Mouse (Mus musculus) lung, embryonic 15.5 days (tissue): ENCODE results near the gene Mis18bp1. TPM values are rescaled to one million over a fixed set of nuclear protein-coding genes. Genes with fewer than 3 reads are reported as not detected.
"Not testable (repeated sequence)": the region's sequence is repeated elsewhere in the genome, so short reads cannot be mapped to it uniquely, and the experiment has no call there.

Experiments
- ATAC-seq: fragments of 200-750 bp; cut with Nextera tagmentation; 2 replicates; pipeline ENCODE4 v1.8.0; 2017; ENCODE audit warnings: moderate number of reproducible peaks, borderline replicate concordance; ENCODE audit not compliant: low FRiP score, low TSS enrichment; ENCODE audit errors: extremely low read depth
- H3K27ac ChIP-seq: fragments of 300-500 bp; sonication (generic); 2 replicates; pipeline ENCODE4 v1.5.1; 2015; ENCODE audit warnings: moderate library complexity, mild to moderate bottlenecking, inconsistent platforms
- H3K27me3 ChIP-seq: fragments of 300-500 bp; sonication (generic); 2 replicates; pipeline ENCODE4 v1.6.1; 2015; ENCODE audit warnings: inconsistent platforms
- H3K36me3 ChIP-seq: fragments of 300-500 bp; sonication (generic); 2 replicates; pipeline ENCODE4 v1.6.1; 2015; ENCODE audit warnings: inconsistent platforms
- H3K4me1 ChIP-seq: fragments of 300-500 bp; sonication (generic); 2 replicates; pipeline ENCODE4 v1.6.1; 2015; ENCODE audit warnings: inconsistent platforms
- H3K4me2 ChIP-seq: fragments of 300-500 bp; sonication (generic); 2 replicates; pipeline ENCODE4 v1.6.1; 2015; ENCODE audit warnings: inconsistent platforms, mild to moderate bottlenecking, moderate library complexity
- H3K4me3 ChIP-seq: fragments of 300-500 bp; sonication (generic); 2 replicates; pipeline ENCODE4 v1.5.1; 2015; ENCODE audit warnings: mild to moderate bottlenecking, inconsistent platforms
- H3K9ac ChIP-seq: fragments of 300-500 bp; sonication (generic); 2 replicates; pipeline ENCODE4 v1.6.1; 2015; ENCODE audit warnings: inconsistent platforms
- H3K9me3 ChIP-seq: fragments of 300-500 bp; sonication (generic); 2 replicates; pipeline ENCODE4 v1.6.1; 2016; ENCODE audit warnings: inconsistent platforms
- whole genome bisulfite sequencing: fragments of 180-500 bp; shearing (Covaris S2); methylation state at CpG from one replicate; pipeline ENCODE4 v1.1.7; 2015; 5-methylcytosine and 5-hydroxymethylcytosine counted together
- polyA plus RNA-seq: library from polyadenylated mRNA; unstranded; fragments of >200 nt; fragmentation: Nextera tagmentation; extraction: Ambion mirVana; gene quantifications from 2 replicates; pipeline ENCODE4 v1.2.1, GENCODE M21; 2015

The Mis18bp1 gene
- polyA plus RNA-seq, 1 experiment from 2014 or later, result 72.9 TPM

GRCm38 (mm10) chr12:65114978-65115377 is 57.4 kb downstream of the Mis18bp1 start:
- H3K4me1 ChIP-seq, H3K9ac ChIP-seq, H3K27me3 ChIP-seq, H3K4me3 ChIP-seq, ATAC-seq, H3K27ac ChIP-seq, H3K4me2 ChIP-seq, H3K9me3 ChIP-seq: not testable (repeated sequence)
- H3K36me3 ChIP-seq, result peaks cover 25% of the 10 kb centered on the region; the same call in 1 of the 2 replicates
- 79% methylated on average over 3 of the region's 3 CpGs for WGBS

- H3K4me3 ChIP-seq, result no peak overlapping the region
- no peak overlapping the region for H3K9ac ChIP-seq
- no peaks in the 10 kb centered on the region for H3K4me1 ChIP-seq
- no peaks in the 10 kb centered on the region for H3K27me3 ChIP-seq
- H3K4me2 ChIP-seq, result no peak overlapping the region
- no peak overlapping the region for H3K27ac ChIP-seq
- H3K9me3 ChIP-seq, result no peaks in the 10 kb centered on the region
- ATAC-seq, result no peak
- peaks cover 18% of the 10 kb centered on the region; the same call in 1 of the 2 replicates for H3K36me3 ChIP-seq
- 90% methylated on average over 4 of the region's 4 CpGs for WGBS
Observed at GRCm38 (mm10) chr12:65113925-65114324, 58.5 kb downstream of the Mis18bp1 start.

- Histone ChIP-seq H3K4me2 (no peak overlapping the region), H3K27ac (no peak overlapping the region), H3K9ac (no peak overlapping the region), H3K9me3 (no peaks in the 10 kb centered on the region), H3K36me3 (peaks cover 12% of the 10 kb centered on the region; the same call in 1 of the 2 replicates), H3K4me1 (no peaks in the 10 kb centered on the region), H3K4me3 (no peak overlapping the region), H3K27me3 (no peaks in the 10 kb centered on the region)
- no peak for ATAC-seq
- 93% methylated on average over 1 of the region's 1 CpGs for WGBS
Observed at GRCm38 (mm10) chr12:65112811-65113210, 59.6 kb downstream of the Mis18bp1 start.

GRCm38 (mm10) chr12:65111503-65111902 is 60.9 kb downstream of the Mis18bp1 start:
- H3K9ac ChIP-seq, result no peak overlapping the region
- H3K27ac ChIP-seq, result no peak overlapping the region
- H3K9me3 ChIP-seq, result no peaks in the 10 kb centered on the region
- H3K4me1 ChIP-seq, result no peaks in the 10 kb centered on the region
- no peak for ATAC-seq
- H3K27me3 ChIP-seq, result no peaks in the 10 kb centered on the region
- 0 out of 2 replicates have a peak, but pooled peaks cover 15% of the 10 kb centered on the region for H3K36me3 ChIP-seq
- 90% methylated on average over 3 of the region's 3 CpGs for WGBS
- H3K4me2 ChIP-seq, result no peak overlapping the region
- no peak overlapping the region for H3K4me3 ChIP-seq

- Histone ChIP-seq H3K4me3 (no peak overlapping the region), H3K9me3 (no peaks in the 10 kb centered on the region), H3K27ac (no peak overlapping the region), H3K9ac (no peak overlapping the region), H3K36me3 (peaks cover 27% of the 10 kb centered on the region), H3K27me3 (no peaks in the 10 kb centered on the region), H3K4me2 (no peak overlapping the region), H3K4me1 (no peaks in the 10 kb centered on the region)
- WGBS, result 79% methylated on average over 1 of the region's 1 CpGs
- no peak for ATAC-seq
Observed at GRCm38 (mm10) chr12:65108746-65109145, 63.7 kb downstream of the Mis18bp1 start.

Other genes starting within 250 kb of the Mis18bp1 start
- 10.7 and 13.6 TPM in 2 replicates for gene Klhl28, start 207.1 kb downstream of the Mis18bp1 start, polyA plus RNA-seq
- gene Togaram1, start 206.8 kb downstream of the Mis18bp1 start, polyA plus RNA-seq, result 26.5 and 28.5 TPM in 2 replicates
- 52.6 and 53.6 TPM in 2 replicates for gene Prpf39, start 136.3 kb downstream of the Mis18bp1 start, polyA plus RNA-seq
- 339 and 373 TPM in 2 replicates for gene Fkbp3, start 98.6 kb downstream of the Mis18bp1 start, polyA plus RNA-seq
- gene Fancm, start 97.0 kb downstream of the Mis18bp1 start, polyA plus RNA-seq, result 11.3 and 13.4 TPM in 2 replicates
- gene Wdr20rt, start 52.9 kb upstream of the Mis18bp1 start, polyA plus RNA-seq, result not detected in 2 replicates